Mouse (Mus musculus): Measurements from ENCODE around the gene Gtf2ird1. TPM values are rescaled to one million over a fixed set of nuclear protein-coding genes. Genes with fewer than 3 reads are reported as not detected.

The Gtf2ird1 gene
- total and polyA plus RNA-seq, 2 experiments: 6.5 to 15.3 TPM

GRCm38 (mm10) chr5:134433137-134433536 lies 23.4 kb downstream of the Gtf2ird1 start:
- 28% methylated on average over 10 of the region's 10 CpGs for WGBS
- DNase-seq (ENCODE audit: extremely low read depth, low read depth, low spot score): peak; percentile 95
- TF ChIP-seq CTCF (IDR thresholded peaks at IDR 0.05; ENCODE audit: low read depth, low read length) (no peak), POLR2A (IDR thresholded peaks at IDR 0.05; ENCODE audit: extremely low read depth, insufficient read depth, low read length) (no peak)
- H3K4me3 ChIP-seq (ENCODE audit: insufficient read depth, low read depth, low read length): no peak overlapping the region
- H3K27me3 ChIP-seq (ENCODE audit: control insufficient read depth, insufficient read depth, low read length): no peaks in the 10 kb centered on the region
- no peaks in the 10 kb centered on the region for H3K36me3 ChIP-seq (ENCODE audit: control insufficient read depth, insufficient read depth, low read length)
- peak overlapping the region; percentile 31; the same call in 1 of the 2 replicates for H3K9ac ChIP-seq (ENCODE audit: low read depth, low read length)
- peak overlapping the region; percentile 81 for H3K27ac ChIP-seq (replicated peaks; ENCODE audit: insufficient read depth, low read depth, low read length)
- peaks cover 30% of the 10 kb centered on the region for H3K79me2 ChIP-seq (ENCODE audit: control insufficient read depth, insufficient read depth, low read length)
- H3K4me1 ChIP-seq (ENCODE audit: control insufficient read depth, insufficient read depth, low read length): peaks cover 47% of the 10 kb centered on the region

- Histone ChIP-seq H3K4me1 (ENCODE audit: control insufficient read depth, insufficient read depth, low read length) (peaks cover 39% of the 10 kb centered on the region), H3K27me3 (ENCODE audit: control insufficient read depth, insufficient read depth, low read length) (no peaks in the 10 kb centered on the region), H3K9ac (ENCODE audit: low read depth, low read length) (no peak overlapping the region), H3K36me3 (ENCODE audit: control insufficient read depth, insufficient read depth, low read length) (no peaks in the 10 kb centered on the region), H3K27ac (replicated peaks; ENCODE audit: insufficient read depth, low read depth, low read length) (peak overlapping the region; percentile 24), H3K4me3 (ENCODE audit: insufficient read depth, low read depth, low read length) (no peak overlapping the region), H3K79me2 (ENCODE audit: control insufficient read depth, insufficient read depth, low read length) (peaks cover 42% of the 10 kb centered on the region)
- WGBS: 36% methylated on average over 4 of the region's 4 CpGs
- peak; percentile 65 for DNase-seq (ENCODE audit: extremely low read depth, low read depth, low spot score)
- TF ChIP-seq CTCF (IDR thresholded peaks at IDR 0.05; ENCODE audit: low read depth, low read length) (no peak), POLR2A (IDR thresholded peaks at IDR 0.05; ENCODE audit: extremely low read depth, insufficient read depth, low read length) (no peak)
Measured at GRCm38 (mm10) chr5:134430087-134430486, 26.4 kb downstream of the Gtf2ird1 start.

- TF ChIP-seq POLR2A (IDR thresholded peaks at IDR 0.05; ENCODE audit: extremely low read depth, insufficient read depth, low read length) (no peak), CTCF (IDR thresholded peaks at IDR 0.05; ENCODE audit: low read depth, low read length) (no peak)
- Histone ChIP-seq H3K27ac (replicated peaks; ENCODE audit: insufficient read depth, low read depth, low read length) (peak overlapping the region; percentile 69), H3K36me3 (ENCODE audit: control insufficient read depth, insufficient read depth, low read length) (no peaks in the 10 kb centered on the region), H3K4me1 (ENCODE audit: control insufficient read depth, insufficient read depth, low read length) (peaks cover 40% of the 10 kb centered on the region), H3K9ac (ENCODE audit: low read depth, low read length) (no peak overlapping the region), H3K27me3 (ENCODE audit: control insufficient read depth, insufficient read depth, low read length) (no peaks in the 10 kb centered on the region), H3K4me3 (ENCODE audit: insufficient read depth, low read depth, low read length) (no peak overlapping the region), H3K79me2 (ENCODE audit: control insufficient read depth, insufficient read depth, low read length) (peaks cover 42% of the 10 kb centered on the region; the same call in 1 of the 2 replicates)
- DNase-seq (ENCODE audit: extremely low read depth, low read depth, low spot score): no peak
- WGBS: 82% methylated on average over 9 of the region's 9 CpGs
Measured at GRCm38 (mm10) chr5:134427664-134428063, 28.9 kb downstream of the Gtf2ird1 start.

GRCm38 (mm10) chr5:134425601-134426000 lies 30.9 kb downstream of the Gtf2ird1 start:
- H3K4me3 ChIP-seq (ENCODE audit: insufficient read depth, low read depth, low read length): no peak overlapping the region
- H3K27me3 ChIP-seq (ENCODE audit: control insufficient read depth, insufficient read depth, low read length): no peaks in the 10 kb centered on the region
- H3K27ac ChIP-seq (replicated peaks; ENCODE audit: insufficient read depth, low read depth, low read length): peak overlapping the region; percentile 24; the same call in 1 of the 2 replicates
- TF ChIP-seq POLR2A (IDR thresholded peaks at IDR 0.05; ENCODE audit: extremely low read depth, insufficient read depth, low read length): no peak
- peak; percentile 54; the same call in 1 of the 2 replicates for TF ChIP-seq CTCF (IDR thresholded peaks at IDR 0.05; ENCODE audit: low read depth, low read length)
- WGBS: 52% methylated on average over 8 of the region's 8 CpGs
- H3K9ac ChIP-seq (ENCODE audit: low read depth, low read length): no peak overlapping the region
- no peaks in the 10 kb centered on the region for H3K36me3 ChIP-seq (ENCODE audit: control insufficient read depth, insufficient read depth, low read length)
- H3K79me2 ChIP-seq (ENCODE audit: control insufficient read depth, insufficient read depth, low read length): peaks cover 30% of the 10 kb centered on the region; the same call in 1 of the 2 replicates
- H3K4me1 ChIP-seq (ENCODE audit: control insufficient read depth, insufficient read depth, low read length): peaks cover 35% of the 10 kb centered on the region
- DNase-seq (ENCODE audit: extremely low read depth, low read depth, low spot score): peak; percentile 73

GRCm38 (mm10) chr5:134423930-134424329 lies 32.6 kb downstream of the Gtf2ird1 start:
- H3K79me2 ChIP-seq (ENCODE audit: control insufficient read depth, insufficient read depth, low read length): peaks cover 29% of the 10 kb centered on the region; the same call in 1 of the 2 replicates
- H3K4me1 ChIP-seq (ENCODE audit: control insufficient read depth, insufficient read depth, low read length): peaks cover 26% of the 10 kb centered on the region
- H3K36me3 ChIP-seq (ENCODE audit: control insufficient read depth, insufficient read depth, low read length): no peaks in the 10 kb centered on the region
- H3K27ac ChIP-seq (replicated peaks; ENCODE audit: insufficient read depth, low read depth, low read length): peak overlapping the region; percentile 62
- 15% methylated on average over 5 of the region's 5 CpGs for WGBS
- no peaks in the 10 kb centered on the region for H3K27me3 ChIP-seq (ENCODE audit: control insufficient read depth, insufficient read depth, low read length)
- H3K4me3 ChIP-seq (ENCODE audit: insufficient read depth, low read depth, low read length): no peak overlapping the region
- no peak overlapping the region for H3K9ac ChIP-seq (ENCODE audit: low read depth, low read length)
- TF ChIP-seq CTCF (IDR thresholded peaks at IDR 0.05; ENCODE audit: low read depth, low read length) (peak; percentile 48; the same call in 1 of the 2 replicates), POLR2A (IDR thresholded peaks at IDR 0.05; ENCODE audit: extremely low read depth, insufficient read depth, low read length) (no peak)
- DNase-seq (ENCODE audit: extremely low read depth, low read depth, low spot score): peak; percentile 99

- Histone ChIP-seq H3K27ac (replicated peaks; ENCODE audit: insufficient read depth, low read depth, low read length) (peak overlapping the region; percentile 53), H3K4me1 (ENCODE audit: control insufficient read depth, insufficient read depth, low read length) (peaks cover 26% of the 10 kb centered on the region), H3K4me3 (ENCODE audit: insufficient read depth, low read depth, low read length) (no peak overlapping the region), H3K9ac (ENCODE audit: low read depth, low read length) (no peak overlapping the region), H3K36me3 (ENCODE audit: control insufficient read depth, insufficient read depth, low read length) (no peaks in the 10 kb centered on the region), H3K79me2 (ENCODE audit: control insufficient read depth, insufficient read depth, low read length) (peaks cover 29% of the 10 kb centered on the region; the same call in 1 of the 2 replicates), H3K27me3 (ENCODE audit: control insufficient read depth, insufficient read depth, low read length) (no peaks in the 10 kb centered on the region)
- WGBS: 71% methylated on average over 6 of the region's 6 CpGs
- DNase-seq (ENCODE audit: extremely low read depth, low read depth, low spot score): peak; percentile 36
- TF ChIP-seq POLR2A (IDR thresholded peaks at IDR 0.05; ENCODE audit: extremely low read depth, insufficient read depth, low read length) (no peak), CTCF (IDR thresholded peaks at IDR 0.05; ENCODE audit: low read depth, low read length) (no peak)
Measured at GRCm38 (mm10) chr5:134423372-134423771, 33.1 kb downstream of the Gtf2ird1 start.
